Mouse (Mus musculus): Measurements from ENCODE around the gene Gnaq. TPM values are rescaled to one million over a fixed set of nuclear protein-coding genes. Genes with fewer than 3 reads are reported as not detected.
"Not testable (repeated sequence)": the region's sequence is repeated elsewhere in the genome, so short reads cannot be mapped to it uniquely, and the experiment has no call there.

The Gnaq gene
- 100 to 1,000 TPM; 236 to 246 TPM for total RNA-seq (2021)

GRCm38 (mm10) chr19:16132791-16132864, at the start of gene Gnaq:
TSS of gene Gnaq (plus strand) at chr19:16132831.
- DNase-seq, result no peak
- intact Hi-C loops (cut with DNase I), result loop anchor here (10.0 kb wide), 1 partner anchor 192 kb away; no protein-coding TSS in a partner anchor

- intact Hi-C loops (cut with DNase I); DNase-seq: not testable (repeated sequence)
Observed at GRCm38 (mm10) chr19:16083981-16084630, 48.5 kb upstream of the Gnaq start.

GRCm38 (mm10) chr19:16085248-16085647, 47.4 kb upstream of the Gnaq start:
- no peak for DNase-seq
- intact Hi-C loops (cut with DNase I), result no loop called here

GRCm38 (mm10) chr19:16086154-16086553, 46.5 kb upstream of the Gnaq start:
- intact Hi-C loops (cut with DNase I), result no loop called here
- no peak for DNase-seq

- intact Hi-C loops (cut with DNase I), result no loop called here
- DNase-seq, result no peak
Observed at GRCm38 (mm10) chr19:16086581-16086980, 46.0 kb upstream of the Gnaq start.

GRCm38 (mm10) chr19:16087391-16087790, 45.2 kb upstream of the Gnaq start:
- no peak for DNase-seq

GRCm38 (mm10) chr19:16093616-16094015, 39.0 kb upstream of the Gnaq start:
- intact Hi-C loops (cut with DNase I), result no loop called here
- DNase-seq, result no peak

More at GRCm38 (mm10) chr19:16087391-16087790, 45.2 kb upstream of the Gnaq start:
- intact Hi-C loops (cut with DNase I), result no loop called here

GRCm38 (mm10) chr19:16109901-16110300, 22.7 kb upstream of the Gnaq start:
- no peak for DNase-seq
- intact Hi-C loops (cut with DNase I), result no loop called here

GRCm38 (mm10) chr19:16110670-16111069, 22.0 kb upstream of the Gnaq start:
- intact Hi-C loops (cut with DNase I), result no loop called here
- DNase-seq, result no peak

- intact Hi-C loops (cut with DNase I), result no loop called here
- peak; percentile 89 for DNase-seq
Observed at GRCm38 (mm10) chr19:16113295-16113694, 19.3 kb upstream of the Gnaq start.

GRCm38 (mm10) chr19:16118421-16118820, 14.2 kb upstream of the Gnaq start:
- intact Hi-C loops (cut with DNase I), result no loop called here
- no peak for DNase-seq

- intact Hi-C loops (cut with DNase I), result no loop called here
- DNase-seq, result no peak
Observed at GRCm38 (mm10) chr19:16121301-16121700, 11.3 kb upstream of the Gnaq start.

GRCm38 (mm10) chr19:16128715-16129114, 3.9 kb upstream of the Gnaq start:
- intact Hi-C loops (cut with DNase I), result no loop called here
- no peak for DNase-seq

- DNase-seq, result no peak
- intact Hi-C loops (cut with DNase I), result no loop called here
Observed at GRCm38 (mm10) chr19:16129171-16129570, 3.5 kb upstream of the Gnaq start.

- intact Hi-C loops (cut with DNase I), result loop anchor here (10.0 kb wide), 1 partner anchor 194 kb away; no protein-coding TSS in a partner anchor
- no peak for DNase-seq
Observed at GRCm38 (mm10) chr19:16130476-16130875, 2.2 kb upstream of the Gnaq start.

GRCm38 (mm10) chr19:16131831-16132230, 800 bp upstream of the Gnaq start:
- no peak for DNase-seq
- intact Hi-C loops (cut with DNase I), result loop anchor here (10.0 kb wide), 1 partner anchor 193 kb away; no protein-coding TSS in a partner anchor

GRCm38 (mm10) chr19:16132340-16132790, 266 bp upstream of the Gnaq start:
- peak; percentile 97 for DNase-seq
- intact Hi-C loops (cut with DNase I), result loop anchor here (10.0 kb wide), 1 partner anchor 192 kb away; no protein-coding TSS in a partner anchor

GRCm38 (mm10) chr19:16132865-16133720, 462 bp downstream of the Gnaq start:
- DNase-seq, result peak; percentile 73
- intact Hi-C loops (cut with DNase I), result loop anchor here (10.0 kb wide), 1 partner anchor 192 kb away; no protein-coding TSS in a partner anchor

GRCm38 (mm10) chr19:16133721-16134570, 1.3 kb downstream of the Gnaq start:
- intact Hi-C loops (cut with DNase I), result loop anchor here (10.0 kb wide), 1 partner anchor 191 kb away; no protein-coding TSS in a partner anchor
- peak; percentile 59 for DNase-seq

- DNase-seq, result no peak
- intact Hi-C loops (cut with DNase I), result loop anchor here (10.0 kb wide), 1 partner anchor 187 kb away; no protein-coding TSS in a partner anchor
Observed at GRCm38 (mm10) chr19:16138064-16138580, 5.5 kb downstream of the Gnaq start.

GRCm38 (mm10) chr19:16140710-16141109, 8.1 kb downstream of the Gnaq start:
- DNase-seq, result no peak
- intact Hi-C loops (cut with DNase I), result no loop called here
